Mouse (Mus musculus) megakaryocyte-erythroid progenitor cell, adult 5-6 weeks (primary cell): ENCODE measurements at regions not wholly inside any gene's neighbourhood (a gene's known extent, or its start where the extent isn't known, plus 50 kb on each side); places are given as distances from the start of the nearest gene placed in this dataset.

ENCODE experiments used
- ATAC-seq: replicated peaks from 2 replicates; pipeline ENCODE4 v1.8.0; 2016; ENCODE audit warnings: mild to moderate bottlenecking, inconsistent platforms; ENCODE audit not compliant: severe bottlenecking, poor library complexity, low FRiP score, low TSS enrichment

GRCm38 (mm10) chr2:9754153-9754552 lies 126.9 kb upstream of the 4930412O13Rik start:
- no peak for ATAC-seq

DNA sequence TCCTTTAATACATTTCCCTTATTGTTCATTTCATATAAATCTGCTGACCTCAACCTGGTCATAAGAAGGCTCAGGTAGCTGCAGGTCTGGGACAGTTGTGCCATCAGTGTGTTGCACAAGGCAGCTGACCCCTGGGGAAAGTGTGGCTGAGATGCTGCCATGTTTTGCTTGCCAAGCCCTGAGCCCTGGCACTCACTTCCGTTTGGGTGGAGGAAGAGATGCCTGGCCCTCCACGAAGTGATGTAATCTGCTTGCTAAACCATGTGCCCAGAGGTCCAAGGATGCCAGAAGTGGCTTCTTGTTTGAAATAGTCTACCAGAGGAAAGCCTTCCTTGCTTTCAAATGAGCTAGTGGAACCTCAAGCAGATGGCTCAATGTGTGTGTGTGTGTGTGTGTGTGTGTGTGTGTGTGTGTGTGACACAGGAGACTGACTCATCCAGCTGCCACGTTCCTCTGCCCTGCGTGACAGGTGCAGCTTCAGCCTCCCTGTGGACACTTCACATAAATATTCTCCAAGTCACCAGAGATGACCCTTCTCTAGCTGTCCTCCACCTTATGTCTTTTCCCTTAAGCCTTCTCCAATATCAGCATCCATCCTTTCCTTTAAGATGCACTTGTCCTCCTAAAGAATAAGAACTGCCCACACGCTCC lies 123.2 kb upstream of the 4930412O13Rik start:
- ATAC-seq: no peak

DNA sequence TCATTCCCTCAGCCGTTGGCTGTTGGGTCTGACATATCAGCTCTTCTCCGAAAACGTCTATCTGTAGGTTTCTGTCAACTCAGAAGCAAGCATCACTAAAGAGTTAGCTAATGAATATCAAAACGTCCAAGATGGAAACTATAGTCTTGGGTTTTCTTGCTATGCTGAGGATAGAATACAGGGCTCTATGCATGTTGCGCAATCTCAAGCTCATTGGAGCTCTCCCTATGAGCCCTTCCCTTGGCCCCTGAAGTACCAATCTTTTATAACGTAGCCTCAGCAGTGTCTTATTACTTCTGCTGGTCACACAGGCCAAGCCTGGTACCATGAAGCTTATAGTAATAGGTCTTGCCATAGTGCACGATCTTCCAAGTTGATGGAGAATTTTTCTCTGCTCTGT lies 122.1 kb upstream of the 4930412O13Rik start:
- no peak for ATAC-seq

GRCm38 (mm10) chr2:9759389-9760104 lies 121.5 kb upstream of the 4930412O13Rik start:
- no peak for ATAC-seq

DNA sequence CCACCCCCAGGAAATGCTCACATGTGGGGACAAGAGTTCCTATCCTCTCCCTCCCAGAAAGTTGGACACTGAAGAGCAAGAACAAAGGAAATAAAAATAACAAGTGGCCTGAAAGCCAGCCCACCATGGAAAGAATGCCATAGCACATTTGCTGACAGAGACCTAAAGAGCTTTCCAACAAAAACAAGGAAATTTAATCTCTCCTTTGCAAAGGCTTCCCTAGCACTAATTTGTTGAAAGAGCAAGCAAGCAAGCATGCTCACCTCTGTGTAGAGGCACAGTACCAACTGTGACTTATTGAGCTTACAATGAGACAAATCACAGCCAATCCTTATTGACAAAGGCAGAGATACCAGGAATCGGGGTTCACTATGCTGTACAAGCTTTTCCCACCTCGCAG lies 100.9 kb upstream of the 4930412O13Rik start:
- no peak for ATAC-seq

DNA sequence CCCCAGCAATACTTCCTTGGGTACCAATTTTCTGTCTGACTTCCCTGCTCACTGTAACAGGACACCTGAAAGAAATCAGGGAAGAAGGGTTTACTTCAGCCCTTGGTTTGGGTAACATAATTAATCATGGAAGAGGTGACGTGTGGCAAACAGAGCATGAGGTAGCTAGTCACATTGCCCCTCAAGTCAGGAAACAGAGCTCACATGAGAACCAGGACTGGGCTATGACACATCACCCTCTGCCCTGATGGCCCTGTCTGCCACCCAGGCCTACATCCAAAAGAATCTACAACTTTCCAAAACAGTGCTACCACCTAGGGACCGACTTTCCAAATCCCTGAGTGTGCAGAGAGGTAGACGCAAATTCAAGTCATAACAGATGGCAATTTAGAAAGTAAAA lies 98.4 kb upstream of the 4930412O13Rik start:
- no peak for ATAC-seq

DNA sequence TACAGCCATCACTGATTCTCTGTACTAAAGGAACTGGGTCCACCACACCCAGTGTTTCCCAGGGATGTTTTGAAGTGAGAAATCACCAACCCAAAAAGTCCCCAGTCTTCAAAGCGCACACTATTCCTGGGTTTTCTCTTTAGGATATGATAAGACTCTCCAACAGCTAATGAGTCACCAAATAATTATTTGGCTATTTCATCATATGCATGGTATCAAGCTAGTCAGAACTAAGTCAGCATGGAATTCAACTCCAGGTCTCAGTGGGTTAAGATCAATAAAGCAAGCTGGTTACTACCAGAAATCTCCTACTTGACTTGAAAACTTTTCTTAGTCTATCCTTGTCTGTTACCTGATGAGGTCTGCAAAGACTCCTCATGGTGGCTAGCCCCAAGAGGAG lies 89.1 kb upstream of the 4930412O13Rik start:
- no peak for ATAC-seq

GRCm38 (mm10) chr2:9792381-9792780 lies 88.7 kb upstream of the 4930412O13Rik start:
- ATAC-seq: no peak

DNA sequence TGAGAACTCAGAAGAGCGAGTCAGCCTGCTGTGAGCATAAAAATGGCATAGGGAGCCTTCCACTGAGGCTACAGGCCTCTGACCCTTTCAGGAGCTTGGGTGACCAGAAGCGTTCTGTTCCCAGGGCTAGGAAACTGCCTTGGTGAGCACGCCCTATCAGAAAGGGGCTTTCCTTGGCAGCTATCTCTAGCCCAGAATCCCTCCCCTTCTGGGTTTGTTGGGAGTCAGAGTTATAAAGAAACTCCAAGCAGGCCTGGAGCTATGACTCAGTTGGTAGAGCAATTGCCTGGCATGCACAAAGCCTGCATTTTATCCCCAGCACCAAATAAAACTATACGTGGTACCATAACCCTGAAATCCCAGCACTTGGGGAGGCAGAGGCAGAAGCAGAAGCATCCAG lies 85.7 kb upstream of the 4930412O13Rik start:
- no peak for ATAC-seq

GRCm38 (mm10) chr2:9801484-9801883 lies 79.6 kb upstream of the 4930412O13Rik start:
- ATAC-seq: no peak; the same call in 1 of the 2 replicates

DNA sequence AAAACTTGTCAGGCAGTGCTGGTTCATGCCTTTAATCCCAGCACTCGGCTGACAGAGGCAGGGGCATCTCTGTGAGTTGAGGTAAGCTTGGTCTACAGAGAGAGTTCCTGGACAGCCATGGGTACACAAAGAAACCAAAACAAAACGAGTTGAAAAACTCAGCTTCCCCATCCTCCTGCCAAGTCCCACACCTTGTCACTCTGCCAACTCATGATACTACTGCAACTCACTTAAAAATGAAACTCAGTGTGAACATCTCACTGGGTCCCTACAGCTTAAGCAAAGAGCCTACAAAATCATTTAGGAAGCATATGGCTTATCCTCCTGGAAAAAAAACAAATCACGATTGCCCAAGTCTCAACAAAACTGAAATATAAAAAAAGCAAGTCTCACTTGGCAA lies 76.7 kb upstream of the 4930412O13Rik start:
- ATAC-seq: no peak

DNA sequence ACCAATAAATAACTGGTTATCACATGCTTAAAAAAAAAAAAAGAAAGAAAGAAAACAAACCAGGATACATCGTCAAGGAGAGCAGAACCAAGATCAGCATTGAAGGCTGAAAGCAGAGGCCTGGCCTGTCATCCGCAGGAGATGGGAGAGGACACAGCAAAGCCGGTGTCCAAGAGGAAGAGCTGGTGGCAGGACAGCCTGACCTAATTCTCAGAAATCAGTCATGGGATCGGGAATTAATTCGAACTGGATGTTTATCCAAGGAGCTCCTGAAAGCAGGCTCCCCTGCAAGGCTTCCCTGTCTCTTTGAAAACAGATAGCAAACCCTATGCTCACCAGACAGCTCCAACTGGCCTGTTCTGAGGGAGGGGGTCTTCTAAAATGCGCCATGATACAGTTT lies 75.5 kb upstream of the 4930412O13Rik start:
- ATAC-seq: no peak
